Mouse (Mus musculus) midbrain, postnatal 0 days (tissue): ENCODE data around the gene Iqschfp. TPM values are rescaled to one million over a fixed set of nuclear protein-coding genes. Genes with fewer than 3 reads are reported as not detected.

Experiments used
- ATAC-seq: fragments of 200-750 bp; cut with Nextera tagmentation; 2 replicates; pipeline ENCODE4 v1.8.0; 2017; ENCODE audit warnings: moderate number of reproducible peaks, mild to moderate bottlenecking, moderate TSS enrichment, moderate library complexity; ENCODE audit not compliant: low FRiP score
- DNase-seq: peaks from one replicate; pipeline ENCODE4 v3.0.0-alpha.2; 2015; ENCODE audit warnings: low spot score
- H3K27ac ChIP-seq: fragments of 300-500 bp; sonication (generic); 2 replicates; pipeline ENCODE4 v1.5.1; 2014; ENCODE audit warnings: low read depth, mild to moderate bottlenecking, low read length, mixed read lengths
- H3K27me3 ChIP-seq: fragments of 300-500 bp; sonication (generic); 2 replicates; pipeline ENCODE4 v1.6.1; 2014; ENCODE audit warnings: low read length, control low read depth, mixed read lengths; ENCODE audit not compliant: insufficient read depth
- H3K36me3 ChIP-seq: fragments of 300-500 bp; sonication (generic); 2 replicates; pipeline ENCODE4 v1.6.1; 2014; ENCODE audit warnings: low read length, control low read depth, mixed read lengths; ENCODE audit not compliant: insufficient read depth
- H3K4me1 ChIP-seq: fragments of 300-500 bp; sonication (generic); 2 replicates; pipeline ENCODE4 v1.6.1; 2014; ENCODE audit warnings: mild to moderate bottlenecking, control low read depth, antibody characterized with exemption, low read length, mixed read lengths; ENCODE audit not compliant: insufficient read depth
- H3K4me2 ChIP-seq: fragments of 300-500 bp; sonication (generic); 2 replicates; pipeline ENCODE4 v1.6.1; 2014; ENCODE audit warnings: low read depth, mild to moderate bottlenecking, low read length, mixed read lengths; ENCODE audit not compliant: poor library complexity, severe bottlenecking
- H3K4me3 ChIP-seq: fragments of 300-500 bp; sonication (generic); 2 replicates; pipeline ENCODE4 v1.5.1; 2014; ENCODE audit warnings: low read depth, mild to moderate bottlenecking, low read length, moderate library complexity
- H3K9ac ChIP-seq: fragments of 300-500 bp; sonication (generic); replicated peaks from 2 replicates; pipeline ENCODE4 v1.6.1; 2014; ENCODE audit warnings: mild to moderate bottlenecking, low read length, moderate library complexity, mixed read lengths; ENCODE audit not compliant: poor library complexity, severe bottlenecking
- H3K9me3 ChIP-seq: fragments of 300-500 bp; sonication (generic); 2 replicates; pipeline ENCODE4 v1.6.1; 2016; ENCODE audit warnings: low read length, control low read depth
- CTCF ChIP-seq: IDR thresholded peaks from 2 replicates; pipeline ENCODE4 v1.5.1; 2016; ENCODE audit warnings: antibody characterized with exemption, mild to moderate bottlenecking
- WGBS: fragments of 180-500 bp; shearing (Covaris S2); extraction: QIAGEN DNeasy Blood & Tissue Kit; methylation state at CpG from one replicate; pipeline ENCODE4 v1.1.7; 2014; 5-methylcytosine and 5-hydroxymethylcytosine counted together
- polyA plus RNA-seq: library from polyadenylated mRNA; unstranded; fragments of >200 nt; fragmentation: Nextera tagmentation; extraction: Ambion mirVana; gene quantifications from 2 replicates; pipeline ENCODE4 v1.2.1, GENCODE M21; 2015
- total RNA-seq: library from RNA; depleted of rRNA; stranded (reverse); fragments of >200 nt; gene quantifications from 2 replicates; pipeline ENCODE4 v1.2.3, GENCODE M21; 2014

Iqschfp gene
- total and polyA plus RNA-seq, 2 experiments from 2014 or later, result 4.5 to 5.7 TPM

- Histone ChIP-seq H3K4me1 (peaks cover 6% of the 10 kb centered on the region), H3K27me3 (no peaks in the 10 kb centered on the region), H3K36me3 (no peaks in the 10 kb centered on the region), H3K4me3 (no peak overlapping the region), H3K9ac (no peak overlapping the region), H3K27ac (no peak overlapping the region), H3K9me3 (no peaks in the 10 kb centered on the region), H3K4me2 (0 out of 2 replicates have a peak overlapping the region, but pooled peaks have one; percentile 15)
- 8% methylated on average over 3 of the region's 3 CpGs for whole genome bisulfite sequencing
- no peak for TF ChIP-seq CTCF
- ATAC-seq (peak; percentile 50; the same call in 1 of the 2 replicates), DNase-seq (peak; percentile 27)
These were observed 68.1 kb downstream of the Iqschfp start for GRCm38 (mm10) chr3:67960133-67960532.

GRCm38 (mm10) chr3:67960727-67961126 lies 68.7 kb downstream of the Iqschfp start:
- ATAC-seq, result no peak
- Histone ChIP-seq H3K27ac (no peak overlapping the region), H3K27me3 (no peaks in the 10 kb centered on the region), H3K4me2 (no peak overlapping the region), H3K4me3 (no peak overlapping the region), H3K4me1 (peaks cover 6% of the 10 kb centered on the region), H3K36me3 (no peaks in the 10 kb centered on the region), H3K9me3 (no peaks in the 10 kb centered on the region), H3K9ac (no peak overlapping the region)
- DNase-seq, result no peak
- TF ChIP-seq CTCF, result no peak

GRCm38 (mm10) chr3:67961934-67962639 lies 70.1 kb downstream of the Iqschfp start:
- H3K4me1 ChIP-seq, result peaks cover 6% of the 10 kb centered on the region
- no peak for TF ChIP-seq CTCF
- ATAC-seq, result no peak

GRCm38 (mm10) chr3:67974340-67974998 lies 82.4 kb downstream of the Iqschfp start:
- Histone ChIP-seq H3K27ac (no peak overlapping the region), H3K4me3 (no peak overlapping the region), H3K9ac (no peak overlapping the region), H3K4me2 (no peak overlapping the region), H3K4me1 (no peaks in the 10 kb centered on the region), H3K36me3 (no peaks in the 10 kb centered on the region), H3K9me3 (no peaks in the 10 kb centered on the region), H3K27me3 (no peaks in the 10 kb centered on the region)
- no peak for TF ChIP-seq CTCF
- WGBS, result 77% methylated on average over 2 of the region's 2 CpGs
- DNase-seq (no peak), ATAC-seq (no peak)

More at GRCm38 (mm10) chr3:67961934-67962639, 70.1 kb downstream of the Iqschfp start:
- no peak overlapping the region for H3K9ac ChIP-seq
- no peaks in the 10 kb centered on the region for H3K9me3 ChIP-seq
- DNase-seq, result no peak
- H3K27me3 ChIP-seq, result no peaks in the 10 kb centered on the region
- no peaks in the 10 kb centered on the region for H3K36me3 ChIP-seq
- H3K4me2 ChIP-seq, result no peak overlapping the region
- no peak overlapping the region for H3K27ac ChIP-seq
- H3K4me3 ChIP-seq, result no peak overlapping the region
- WGBS, result 92% methylated on average over 6 of the region's 6 CpGs

GRCm38 (mm10) chr3:67980006-67980405 lies 88.0 kb downstream of the Iqschfp start:
- WGBS, result 92% methylated on average over 1 of the region's 1 CpGs
- ATAC-seq (no peak), DNase-seq (no peak)
- Histone ChIP-seq H3K27ac (no peak overlapping the region), H3K9ac (no peak overlapping the region), H3K4me2 (no peak overlapping the region), H3K27me3 (no peaks in the 10 kb centered on the region), H3K4me3 (no peak overlapping the region), H3K4me1 (no peaks in the 10 kb centered on the region), H3K9me3 (no peaks in the 10 kb centered on the region), H3K36me3 (no peaks in the 10 kb centered on the region)
- TF ChIP-seq CTCF, result peak; percentile 33; the same call in 1 of the 2 replicates

- Histone ChIP-seq H3K4me2 (no peak overlapping the region), H3K4me3 (no peak overlapping the region), H3K4me1 (no peaks in the 10 kb centered on the region), H3K36me3 (no peaks in the 10 kb centered on the region), H3K27ac (no peak overlapping the region; the same call in 1 of the 2 replicates), H3K9me3 (no peaks in the 10 kb centered on the region), H3K27me3 (no peaks in the 10 kb centered on the region), H3K9ac (no peak overlapping the region)
- no peak for TF ChIP-seq CTCF
- DNase-seq (peak; percentile 22), ATAC-seq (no peak; the same call in 1 of the 2 replicates)
- WGBS, result 50% methylated on average over 12 of the region's 12 CpGs
These were observed 91.3 kb downstream of the Iqschfp start for GRCm38 (mm10) chr3:67983329-67983728.
